Mouse (Mus musculus) kidney, postnatal 14 days (tissue): Measurements from ENCODE around the gene Apoc4.
"Not testable (repeated sequence)": the region's sequence is repeated elsewhere in the genome, so short reads cannot be mapped to it uniquely, and the experiment has no call there.

ENCODE experiments used
- DNase-seq: peaks from one replicate; pipeline ENCODE4 v3.0.0; 2022; ENCODE audit warnings: mixed read lengths

Apoc4 gene

DNA sequence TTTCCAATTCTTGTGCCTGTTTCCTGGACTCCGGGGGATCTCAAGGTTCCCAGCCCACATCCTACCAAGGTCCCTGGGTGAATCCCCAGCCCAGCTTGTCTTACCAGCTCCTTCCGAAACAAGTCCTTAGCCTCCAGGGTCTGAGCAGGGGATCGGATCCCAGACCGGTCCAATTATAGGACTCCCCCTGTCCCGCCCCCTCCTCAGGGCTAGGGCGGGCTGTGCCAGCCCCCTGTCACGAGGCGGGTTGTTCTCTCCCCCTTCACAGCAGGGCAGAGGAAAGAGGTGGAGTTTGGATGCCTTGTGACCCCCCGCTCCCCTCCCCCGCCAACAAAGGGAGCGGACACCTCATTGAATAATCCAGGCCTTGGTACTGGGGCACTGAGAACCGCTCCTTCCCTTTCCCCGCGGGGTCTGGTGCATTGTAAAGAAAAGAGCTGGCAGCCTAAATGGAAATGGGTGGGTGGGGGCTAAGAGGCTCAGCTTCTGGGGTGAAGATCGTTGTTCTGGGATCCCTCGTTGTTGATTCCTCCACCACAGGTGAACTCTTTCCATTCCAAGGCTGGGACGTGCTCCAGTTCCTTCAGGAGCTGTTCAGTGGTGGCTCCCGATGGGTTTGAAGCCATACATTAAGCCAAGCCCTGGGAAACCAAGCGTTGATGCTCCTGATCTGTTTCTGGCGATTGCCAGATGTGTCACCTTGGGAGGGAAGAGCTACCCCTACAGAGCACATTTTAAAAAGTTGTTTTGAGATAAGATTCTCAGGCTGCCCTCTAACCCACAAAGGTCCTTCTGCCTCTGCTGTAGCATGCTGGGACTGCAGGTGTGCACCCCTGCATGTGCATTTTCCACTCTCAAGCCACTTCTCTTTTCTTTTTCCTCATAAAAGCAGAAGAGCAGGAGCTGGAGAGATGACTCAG, 17.9 kb upstream of the Apoc4 start, which contains the start of gene Apoe:
TSS of gene Apoe (minus strand) at position 282 of the 920 bp plus-strand sequence.
- peak; percentile 79 for DNase-seq

DNA sequence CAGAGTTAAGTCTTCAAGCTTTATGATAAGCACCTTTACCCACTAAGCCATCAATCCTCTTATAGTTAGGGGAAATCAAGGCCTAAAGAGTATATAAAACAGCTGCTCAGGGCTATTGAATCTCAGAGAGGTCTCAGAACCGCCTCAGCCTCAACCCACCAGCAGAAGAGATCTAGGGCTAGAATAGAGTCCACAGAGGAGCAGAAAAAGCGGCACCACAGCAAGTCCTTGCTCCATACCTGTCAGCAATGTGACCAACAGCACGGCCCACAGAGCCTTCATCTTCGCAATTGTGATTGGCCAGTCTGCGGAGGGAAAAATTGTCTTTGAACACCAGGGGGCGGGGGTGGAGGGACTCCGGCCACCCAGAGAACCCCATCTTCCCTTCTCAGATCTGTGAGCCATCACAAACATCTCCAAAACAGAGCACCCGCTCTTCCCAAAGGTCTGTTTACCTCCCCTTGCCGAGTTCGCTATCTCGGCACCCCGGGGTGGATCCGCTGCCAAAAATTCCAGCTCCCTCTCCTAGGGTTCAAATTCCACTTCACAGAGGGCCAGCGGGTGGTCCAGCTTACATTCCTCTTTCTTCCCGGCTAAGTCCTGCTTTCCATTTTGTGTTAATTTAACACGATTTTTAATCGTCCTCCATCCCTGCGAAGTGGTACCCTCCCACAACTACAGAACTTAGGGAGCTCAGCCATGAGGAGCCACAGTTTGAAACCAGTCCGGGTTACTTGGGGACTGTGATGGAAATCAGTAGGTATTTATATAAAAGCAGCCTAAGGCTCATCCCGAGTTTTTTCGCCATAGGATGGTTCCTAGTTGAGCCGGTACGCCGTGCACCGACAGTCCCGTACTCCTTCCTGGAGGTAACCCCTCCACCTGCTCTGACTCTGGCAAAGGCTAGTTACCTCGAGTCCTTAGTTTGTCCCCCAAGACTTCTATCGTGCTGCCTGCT, 16.9 kb upstream of the Apoc4 start:
- DNase-seq: peak; percentile 63

DNA sequence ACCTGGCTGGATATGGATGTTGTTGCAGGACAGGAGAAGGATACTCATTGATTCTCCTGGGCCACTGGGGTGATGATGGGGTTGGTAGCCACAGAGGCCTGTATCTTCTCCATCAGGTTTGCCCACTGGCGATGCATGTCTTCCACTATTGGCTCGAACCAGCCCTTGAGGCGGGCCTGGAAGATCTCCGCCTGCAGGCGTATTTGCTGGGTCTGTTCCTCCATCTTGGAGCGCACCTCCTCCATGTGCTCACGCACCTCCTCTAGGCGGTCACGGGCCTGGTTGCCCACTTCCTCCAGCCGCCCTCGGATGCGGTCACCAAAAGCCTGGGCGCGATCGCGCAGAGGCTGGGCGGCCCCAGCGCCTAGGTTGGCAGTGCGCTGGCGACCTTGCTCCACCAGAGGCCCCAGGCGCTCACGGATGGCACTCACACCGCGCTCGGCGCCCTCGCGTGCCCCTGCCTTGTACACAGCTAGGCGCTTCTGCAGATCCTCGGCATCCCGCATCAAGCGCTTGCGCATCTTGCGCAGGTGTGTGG, 15.1 kb upstream of the Apoc4 start:
- no peak for DNase-seq

DNA sequence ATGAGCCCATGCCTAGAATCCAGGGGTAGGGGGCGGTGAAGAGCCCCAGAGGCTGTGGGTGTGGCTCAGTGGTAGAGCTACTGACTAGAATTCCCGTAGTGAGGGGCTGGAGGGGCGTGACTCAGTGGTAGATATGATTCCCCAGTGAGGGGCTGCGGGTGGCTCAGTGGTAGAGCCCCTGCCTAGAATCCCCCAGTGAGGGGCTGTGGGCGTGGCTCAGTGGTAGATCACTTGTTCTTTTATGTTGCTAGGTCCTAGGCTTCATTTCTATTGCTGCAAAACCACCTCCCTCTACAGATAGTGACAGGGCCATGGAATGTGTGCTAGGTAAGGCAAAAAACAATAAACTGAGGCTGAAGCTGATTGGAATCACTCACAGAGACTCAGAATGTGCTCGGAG, 14.6 kb upstream of the Apoc4 start:
- DNase-seq: no peak

DNA sequence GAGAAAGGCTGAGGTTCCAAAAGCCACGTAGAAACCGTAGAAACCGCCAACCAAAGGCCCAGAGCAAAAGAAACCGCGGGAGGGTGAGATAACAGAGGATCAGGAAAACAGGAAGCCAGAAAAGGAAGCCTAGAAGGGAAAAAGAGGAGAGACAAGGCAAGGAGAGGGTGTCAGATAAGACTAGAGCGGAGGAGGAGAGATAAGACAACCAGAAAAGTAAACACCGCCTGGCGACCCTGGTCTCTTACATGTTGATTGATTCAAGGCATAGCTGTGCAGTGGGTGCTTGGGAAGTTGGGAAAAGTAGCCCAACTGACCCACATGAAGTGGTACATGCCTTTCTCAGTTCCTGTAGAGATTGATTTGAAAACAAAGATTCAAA, 13.9 kb upstream of the Apoc4 start:
- no peak for DNase-seq

DNA sequence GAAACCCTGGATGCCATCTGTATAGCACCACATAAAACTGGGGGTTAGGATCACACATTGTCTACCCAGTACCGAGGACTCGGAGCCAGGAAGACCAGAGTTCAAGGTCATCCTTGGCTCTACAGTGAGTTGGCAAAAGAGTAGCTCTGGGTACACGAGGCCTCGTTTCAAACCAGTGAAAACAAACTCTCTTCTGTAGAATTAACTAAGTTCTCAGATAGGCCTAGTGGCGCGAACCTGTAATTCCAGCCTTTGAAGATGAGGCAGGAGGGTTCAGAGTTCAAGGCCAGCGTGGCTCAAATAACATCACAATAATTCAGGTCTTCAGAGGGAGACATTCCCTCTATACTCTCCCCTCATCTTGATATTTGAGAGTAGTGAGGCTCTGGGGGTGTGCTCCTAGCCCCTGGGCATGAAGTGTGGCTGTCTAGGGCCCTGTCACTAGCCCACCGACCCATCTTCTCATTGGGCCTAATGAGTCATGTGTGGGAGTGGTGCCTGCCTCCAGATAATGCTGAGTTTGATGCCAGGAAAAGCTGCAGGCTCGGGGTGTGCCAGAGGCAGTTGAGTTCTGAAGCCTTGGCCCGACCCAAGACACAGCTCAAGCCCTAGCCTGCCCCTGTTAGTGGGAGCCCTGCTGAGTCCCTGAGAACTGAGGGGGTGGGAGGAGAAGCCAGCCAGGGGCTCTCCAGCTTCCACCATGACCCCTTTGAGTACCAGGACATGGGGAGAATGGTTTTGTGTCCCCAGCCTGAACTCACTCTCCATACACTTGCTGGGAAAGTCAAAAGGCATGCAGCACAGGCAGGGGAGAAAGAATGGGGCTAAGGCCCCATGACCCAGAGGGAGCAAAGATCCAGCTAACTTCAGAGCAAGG, 13.3 kb upstream of the Apoc4 start:
- DNase-seq: no peak

DNA sequence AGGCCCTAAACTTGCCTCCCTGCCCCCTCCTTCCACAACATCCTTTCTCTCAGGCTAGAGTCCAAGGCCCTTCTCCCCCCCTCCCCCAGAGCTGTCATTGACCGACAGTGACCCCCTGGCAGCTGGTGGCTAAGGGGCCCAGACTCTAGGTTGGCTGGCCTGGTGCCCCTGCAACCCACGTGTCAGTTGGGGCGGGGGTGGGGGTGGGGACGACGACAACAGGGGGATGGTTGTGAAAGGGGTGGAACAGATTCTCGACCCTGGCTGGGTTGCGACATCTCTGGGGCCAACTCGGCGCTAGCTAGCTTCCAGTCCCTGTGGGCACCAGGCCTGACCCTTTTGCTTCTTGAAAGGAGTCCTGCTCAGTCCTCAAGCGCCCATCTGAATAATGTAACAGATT, 12.1 kb upstream of the Apoc4 start:
- peak; percentile 60 for DNase-seq

DNA sequence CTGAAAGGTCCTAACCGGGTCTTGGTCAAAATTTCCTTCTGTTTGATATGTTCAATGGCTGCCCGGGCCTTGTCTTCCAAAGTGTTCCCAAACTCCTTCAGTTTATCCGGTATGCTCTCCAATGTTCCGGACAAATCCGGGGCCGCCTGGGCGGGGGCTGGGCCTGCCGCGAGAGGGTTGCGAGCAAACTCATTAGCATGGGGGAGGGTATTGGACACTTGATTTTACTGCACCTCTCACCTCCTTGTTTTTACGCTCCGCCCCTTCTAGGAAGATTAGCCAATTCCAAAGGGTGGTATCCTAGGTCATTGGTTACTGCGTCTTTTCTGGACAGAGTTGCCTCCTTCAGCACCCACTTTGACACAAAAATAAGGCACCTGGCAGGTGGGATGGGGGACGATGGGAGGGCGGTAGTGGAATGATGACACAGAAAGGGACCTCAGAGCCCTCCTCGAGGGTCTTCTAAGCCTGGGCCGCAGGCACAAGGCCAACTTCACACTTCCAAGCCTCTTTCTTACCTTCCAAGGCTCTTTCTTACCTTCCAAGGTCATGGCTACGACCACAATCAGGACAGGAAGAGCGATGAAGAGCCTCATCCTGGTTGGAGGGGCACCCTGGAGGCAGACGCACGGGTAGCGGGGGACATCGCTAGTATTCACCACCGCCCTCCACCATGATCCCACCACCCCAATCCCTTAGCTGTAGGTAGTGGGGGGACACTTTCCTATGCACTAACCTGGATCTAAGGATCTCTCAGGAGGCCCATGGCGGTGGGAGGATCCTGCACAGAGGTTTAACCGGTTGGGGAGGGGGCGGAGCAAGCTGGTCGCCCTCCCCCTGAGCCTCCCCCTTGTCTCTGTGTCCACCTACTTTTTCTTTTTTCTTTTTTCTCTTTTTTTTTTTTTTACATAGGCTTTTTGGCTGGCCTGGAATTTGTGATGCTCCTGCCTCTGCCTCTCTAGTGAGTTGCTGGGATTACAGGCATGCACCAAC, 10.9 kb upstream of the Apoc4 start, which contains the start of gene Apoc1:
TSS of gene Apoc1 (minus strand) at position 788 of the 993 bp plus-strand sequence.
- no peak for DNase-seq

DNA sequence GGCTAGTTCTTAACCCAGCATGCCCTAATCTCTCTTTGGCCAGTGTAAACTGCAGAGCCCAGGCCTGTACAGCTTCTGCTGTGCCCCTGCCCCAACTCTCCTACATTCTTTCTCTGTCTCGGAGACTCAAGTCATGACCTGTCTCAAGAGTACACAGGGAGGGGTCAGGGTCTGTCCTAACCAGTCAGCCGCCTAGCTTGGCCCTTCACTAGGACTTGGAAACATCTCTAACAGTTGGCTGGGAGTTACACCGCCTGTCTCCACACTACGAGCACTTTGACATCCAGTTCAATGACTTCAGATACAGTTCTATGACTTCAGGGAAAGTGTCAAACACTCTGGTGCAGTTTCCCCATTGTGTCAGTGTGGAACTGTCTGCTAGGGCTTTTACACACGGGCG, 10.2 kb upstream of the Apoc4 start:
- no peak for DNase-seq

DNA sequence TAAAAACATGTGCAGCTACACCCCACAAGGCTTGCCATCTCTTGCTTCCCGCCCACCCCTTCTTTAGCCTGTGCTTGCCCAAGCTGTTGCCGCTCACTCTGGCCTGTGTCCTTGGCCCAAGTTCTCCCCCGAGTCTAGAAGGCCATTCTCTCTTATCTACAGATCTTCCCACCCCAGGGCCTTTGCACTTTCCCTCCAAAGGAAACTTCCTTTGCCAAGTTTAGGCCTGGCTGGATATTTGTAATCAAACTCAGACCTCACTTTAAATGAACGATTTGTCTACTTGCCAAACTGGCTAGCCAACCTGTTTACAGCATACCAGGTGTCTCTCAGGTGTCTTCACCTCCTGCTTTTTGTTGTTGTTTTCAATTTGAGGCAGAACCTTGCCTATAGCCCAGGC, 9.6 kb upstream of the Apoc4 start:
- DNase-seq: no peak

DNA sequence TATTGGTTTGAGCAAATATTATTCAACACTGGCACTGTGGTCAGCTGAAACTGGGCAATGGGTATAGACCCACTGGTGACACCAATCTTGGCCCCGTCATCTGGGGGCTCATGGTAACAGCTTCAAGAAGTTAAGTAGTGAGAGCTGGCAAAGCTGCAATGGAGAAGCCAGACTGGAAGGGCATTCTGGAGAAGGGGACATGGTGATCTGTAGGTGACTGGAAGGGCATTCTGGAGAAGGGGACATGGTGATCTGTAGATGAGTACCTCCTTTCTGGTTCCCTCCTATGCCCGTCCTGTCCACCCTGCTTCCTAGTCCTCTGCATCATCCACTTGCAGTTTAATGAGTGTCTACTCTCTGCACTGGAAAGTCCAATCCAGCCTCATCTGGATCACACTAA, 7.3 kb upstream of the Apoc4 start:
- no peak for DNase-seq

DNA sequence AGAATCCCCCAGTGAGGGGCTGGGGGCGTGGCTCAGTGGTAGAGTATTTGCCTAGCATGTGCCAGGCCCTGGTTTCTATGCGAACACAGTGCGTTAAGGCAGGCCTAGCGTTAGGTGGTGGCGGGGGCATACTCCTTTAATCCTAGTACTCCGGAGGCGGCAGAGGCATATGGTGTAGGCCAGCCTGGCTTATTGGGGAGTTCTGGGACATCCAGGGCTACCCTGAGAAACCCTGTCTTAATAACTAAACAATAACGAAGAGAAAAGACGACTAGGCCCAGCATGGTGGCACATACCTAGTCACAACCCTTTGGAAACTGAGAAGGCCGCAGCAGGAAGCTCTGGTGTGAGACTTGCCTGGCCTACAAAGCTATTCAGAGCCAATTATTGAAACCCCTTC, 6.8 kb upstream of the Apoc4 start:
- DNase-seq: no peak

DNA sequence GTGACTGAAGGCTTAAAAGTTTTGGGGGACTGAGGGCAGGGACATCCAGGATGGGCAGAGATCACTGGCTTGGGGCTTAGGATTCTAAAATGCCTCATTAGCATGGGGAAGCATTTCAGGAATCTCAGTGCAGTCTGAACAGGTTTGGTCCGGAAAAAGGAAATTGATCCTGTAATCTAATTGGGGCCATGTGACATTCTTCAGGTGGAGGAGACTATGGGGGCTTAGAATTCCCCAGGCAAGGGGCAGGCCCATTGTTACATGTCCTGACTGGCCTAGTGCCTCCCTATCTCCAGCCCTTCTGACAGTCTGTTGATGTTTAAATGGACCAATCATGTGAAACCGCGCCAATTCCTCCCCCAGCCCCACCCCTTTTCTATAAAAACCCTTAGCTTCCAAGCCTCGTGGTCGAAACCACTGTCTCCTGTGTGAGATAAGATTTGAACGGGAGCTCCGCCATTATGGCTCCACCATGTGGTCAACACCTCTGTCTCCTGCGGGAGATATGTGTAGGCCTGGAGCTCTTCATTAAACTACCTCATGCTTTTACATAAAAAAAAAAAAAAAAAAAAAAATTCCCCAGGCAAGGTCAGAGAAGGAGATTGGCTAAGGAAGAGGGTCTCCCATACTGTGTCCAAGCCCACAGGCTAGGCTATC, 5.8 kb upstream of the Apoc4 start:
- not testable (repeated sequence) for DNase-seq

DNA sequence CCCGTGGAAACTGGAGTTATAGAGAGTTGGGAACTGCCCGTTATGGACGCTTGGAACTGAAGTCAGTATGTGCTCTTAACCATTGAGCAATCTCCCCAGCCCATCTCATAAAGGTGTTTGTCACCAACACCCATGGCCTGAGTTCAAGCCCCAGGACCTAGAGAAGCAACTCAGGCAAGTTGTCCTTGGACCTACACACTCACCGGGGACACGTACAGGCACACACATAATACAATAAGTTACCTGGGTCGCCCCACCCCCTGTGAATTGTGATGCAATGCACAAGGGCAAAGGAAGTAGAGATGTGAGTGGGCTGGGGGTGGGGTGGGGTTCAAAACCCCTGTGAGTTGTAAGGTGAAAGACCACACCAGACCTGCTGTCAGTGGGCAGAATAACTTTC, 5.2 kb upstream of the Apoc4 start:
- DNase-seq: no peak

DNA sequence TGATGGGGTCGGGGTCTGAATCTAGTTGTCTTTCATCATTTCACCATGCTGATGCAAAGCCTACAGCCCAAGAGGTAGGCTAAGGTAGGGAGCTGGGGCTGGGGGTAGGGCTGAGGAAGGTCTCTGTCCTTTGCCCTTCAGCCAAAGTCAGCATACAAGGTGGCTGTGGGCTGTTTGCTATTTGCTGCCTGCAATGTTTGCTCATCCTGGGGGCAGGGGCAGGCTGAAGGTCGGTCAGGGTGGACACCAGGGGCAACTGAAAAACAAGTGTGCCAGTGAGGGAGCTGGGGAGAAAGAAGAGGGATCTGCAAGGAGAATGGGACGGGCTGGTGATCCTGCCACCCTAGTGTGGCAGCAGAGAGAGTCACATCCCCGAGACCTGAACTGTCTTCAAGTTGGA, 4.1 kb upstream of the Apoc4 start:
- DNase-seq: no peak

DNA sequence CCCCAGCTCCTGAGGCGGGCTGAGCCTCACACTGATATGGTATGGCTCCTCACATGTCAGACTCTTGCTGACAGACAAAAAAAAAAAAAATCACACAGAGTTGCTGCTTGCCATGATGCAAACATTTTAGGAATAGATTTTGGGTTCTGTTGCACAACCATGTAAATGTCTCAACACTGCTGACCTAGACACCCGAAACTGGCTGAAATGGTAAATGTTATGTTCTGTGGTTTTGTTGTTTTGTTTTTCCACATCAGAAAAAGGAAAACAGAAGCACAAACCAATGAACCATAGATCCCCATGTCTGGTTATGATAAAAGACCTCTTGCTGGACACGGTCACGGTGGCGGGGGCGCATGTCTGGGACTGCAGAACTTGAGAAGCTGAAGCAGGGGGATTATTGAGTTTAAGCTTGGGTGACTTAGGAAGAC, 2.5 kb upstream of the Apoc4 start:
- DNase-seq: no peak

DNA sequence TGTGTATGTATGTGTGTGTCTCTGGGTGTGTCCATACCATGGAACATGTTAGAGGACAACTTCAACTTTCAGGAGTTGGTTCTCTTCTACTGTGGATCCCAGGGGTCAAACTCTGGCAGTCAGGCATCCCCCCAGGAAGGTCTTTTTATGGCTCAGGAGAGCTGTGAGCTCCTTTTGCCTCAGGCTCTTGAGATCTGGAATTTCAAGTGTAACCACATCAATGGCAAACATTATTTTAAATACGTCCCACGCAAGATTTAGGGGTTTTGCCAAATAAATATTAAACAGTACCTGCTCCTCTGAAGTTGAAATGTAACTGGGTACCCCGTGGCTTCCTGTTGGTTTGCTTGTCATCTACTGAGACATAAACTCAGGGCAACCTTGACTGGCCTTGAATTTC, 1.7 kb upstream of the Apoc4 start:
- no peak for DNase-seq

DNA sequence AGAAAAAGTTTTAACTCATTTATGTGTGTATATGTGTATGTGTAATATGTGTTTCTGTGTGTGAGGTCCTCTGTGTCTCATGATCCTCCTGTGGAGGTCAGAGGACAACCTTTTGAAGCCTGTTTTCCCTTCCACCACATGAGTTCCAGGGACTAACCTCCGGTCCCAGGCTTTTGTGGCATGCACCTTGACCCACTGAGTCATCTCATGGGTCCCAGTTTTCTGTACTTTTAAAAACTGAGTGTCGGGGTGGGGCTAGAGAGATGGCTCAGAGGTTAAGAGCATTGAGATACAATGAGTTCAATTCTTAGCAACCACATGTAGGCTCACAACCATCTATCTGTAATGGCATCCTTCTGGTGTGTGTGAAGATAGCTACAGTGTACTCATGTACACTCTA, 577 bp downstream of the Apoc4 start:
- DNase-seq: no peak

DNA sequence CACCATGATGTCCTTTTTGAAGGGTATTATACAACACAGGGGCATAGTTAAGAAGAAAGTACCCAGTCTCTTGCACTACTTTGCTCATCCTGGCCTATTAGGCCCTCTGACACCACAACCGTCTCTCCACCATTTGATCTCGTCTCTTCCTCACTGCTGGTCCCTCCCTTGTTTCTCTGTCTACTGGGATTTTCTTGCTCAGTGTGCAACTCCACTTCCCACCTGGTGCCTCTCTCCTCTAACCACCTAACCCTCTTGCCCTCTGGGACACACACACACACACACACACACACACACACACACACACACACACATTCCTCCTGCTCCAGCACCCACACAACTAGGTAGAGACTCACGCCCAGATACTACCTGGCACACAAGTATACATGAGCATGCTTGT, 2.4 kb downstream of the Apoc4 start:
- DNase-seq: no peak

DNA sequence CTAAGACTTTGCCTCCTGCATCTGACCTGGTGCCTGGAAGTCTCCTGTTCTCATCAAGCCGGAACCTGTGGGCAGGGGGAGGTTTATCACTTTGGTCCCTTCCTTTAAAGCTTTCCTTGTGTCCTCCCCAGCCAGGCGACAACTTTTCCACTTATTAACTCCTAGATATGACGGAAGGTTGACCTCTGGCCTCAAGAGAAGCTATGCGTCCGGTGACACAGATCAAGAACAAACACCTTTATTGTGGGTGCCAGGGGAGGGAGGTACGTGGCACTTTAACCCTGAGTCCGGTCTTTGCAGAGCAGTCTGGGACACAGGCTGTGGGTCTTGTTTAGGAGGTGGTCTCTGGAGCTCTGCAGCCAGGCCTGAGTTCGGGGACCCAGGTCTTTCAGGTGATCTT, 3.4 kb downstream of the Apoc4 start, which contains the start of gene Apoc2:
TSS of gene Apoc2 (minus strand) at position 70 of the 400 bp plus-strand sequence.
- no peak for DNase-seq
